Mouse (Mus musculus) forebrain, embryonic 10.5 days (tissue): ENCODE measurements around the gene Cmtm5. TPM values are rescaled to one million over a fixed set of nuclear protein-coding genes. Genes with fewer than 3 reads are reported as not detected.

Source experiments
- DNase-seq: peaks from one replicate; pipeline ENCODE4 v3.0.0-alpha.2; 2017; ENCODE audit warnings: low spot score; ENCODE audit errors: extremely low spot score
- H3K27ac ChIP-seq: fragments of 300-500 bp; sonication (generic); 2 replicates; pipeline ENCODE4 v1.5.1; 2016; ENCODE audit warnings: mild to moderate bottlenecking
- H3K27me3 ChIP-seq: fragments of 300-500 bp; sonication (generic); 2 replicates; pipeline ENCODE4 v1.6.1; 2016; ENCODE audit warnings: mild to moderate bottlenecking; ENCODE audit not compliant: poor library complexity, severe bottlenecking
- H3K36me3 ChIP-seq: fragments of 300-500 bp; sonication (generic); replicated peaks from 2 replicates; pipeline ENCODE4 v1.6.1; 2016; ENCODE audit warnings: mild to moderate bottlenecking, moderate library complexity
- H3K4me1 ChIP-seq: fragments of 300-500 bp; sonication (generic); 2 replicates; pipeline ENCODE4 v1.6.1; 2016
- H3K4me3 ChIP-seq: fragments of 300-500 bp; sonication (generic); 2 replicates; pipeline ENCODE4 v1.5.1; 2016; ENCODE audit warnings: mild to moderate bottlenecking, moderate library complexity
- H3K9me3 ChIP-seq: fragments of 300-500 bp; sonication (generic); 2 replicates; pipeline ENCODE4 v1.6.1; 2016; ENCODE audit warnings: mild to moderate bottlenecking, moderate library complexity
- WGBS: fragments of 180-500 bp; shearing (Covaris S2); methylation state at CpG from one replicate; pipeline ENCODE4 v1.1.7; 2016; 5-methylcytosine and 5-hydroxymethylcytosine counted together
- polyA plus RNA-seq: library from polyadenylated mRNA; unstranded; fragments of >200 nt; fragmentation: Nextera tagmentation; extraction: Ambion mirVana; gene quantifications from 2 replicates; pipeline ENCODE4 v1.2.1, GENCODE M21; 2016

Gene Cmtm5
- 0.26 and 0.81 TPM in 2 replicates for polyA plus RNA-seq

GRCm38 (mm10) chr14:54935904-54936830 is at the start of gene Cmtm5:
Cmtm5 (plus strand) TSS chr14:54936261.
- 42% methylated on average over 8 of the region's 8 CpGs for WGBS
- Histone ChIP-seq H3K27me3 (no peaks in the 10 kb centered on the region), H3K4me3 (no peak within 1 kb of the TSS), H3K36me3 (no peaks in the 10 kb centered on the region), H3K4me1 (peaks cover 37% of the 10 kb centered on the region), H3K27ac (peak within 1 kb of the TSS; percentile 80), H3K9me3 (no peaks in the 10 kb centered on the region)
- no peak for DNase-seq

GRCm38 (mm10) chr14:54892200-54892599 is 43.9 kb upstream of the Cmtm5 start, which contains the start of gene Pabpn1:
Pabpn1 (plus strand) TSS chr14:54892500.
- no peak for DNase-seq
- Histone ChIP-seq H3K4me1 (peaks cover 23% of the 10 kb centered on the region), H3K36me3 (peaks cover 20% of the 10 kb centered on the region), H3K4me3 (peak within 1 kb of the TSS; percentile 87), H3K9me3 (no peaks in the 10 kb centered on the region), H3K27ac (peak within 1 kb of the TSS; percentile 98), H3K27me3 (no peaks in the 10 kb centered on the region)
- WGBS = 92% methylated on average over 3 of the region's 3 CpGs

GRCm38 (mm10) chr14:54893651-54894181 is 42.3 kb upstream of the Cmtm5 start:
- WGBS = under 1% methylated on average over 38 of the region's 38 CpGs
- H3K9me3 ChIP-seq = no peaks in the 10 kb centered on the region
- no peaks in the 10 kb centered on the region for H3K27me3 ChIP-seq
- H3K4me1 ChIP-seq = peaks cover 26% of the 10 kb centered on the region
- peak; percentile 96 for DNase-seq
- peaks cover 35% of the 10 kb centered on the region for H3K36me3 ChIP-seq
- peak overlapping the region; percentile 87 for H3K4me3 ChIP-seq
- peak overlapping the region; percentile 98 for H3K27ac ChIP-seq

- Histone ChIP-seq H3K27me3 (no peaks in the 10 kb centered on the region), H3K4me1 (peaks cover 26% of the 10 kb centered on the region), H3K36me3 (peaks cover 40% of the 10 kb centered on the region), H3K9me3 (no peaks in the 10 kb centered on the region), H3K4me3 (peak overlapping the region; percentile 87), H3K27ac (peak overlapping the region; percentile 98)
- under 1% methylated on average over 53 of the region's 54 CpGs for WGBS
- DNase-seq = peak; percentile 64
Observed at GRCm38 (mm10) chr14:54894296-54895151, 41.5 kb upstream of the Cmtm5 start.

GRCm38 (mm10) chr14:54897445-54897844 is 38.6 kb upstream of the Cmtm5 start:
- peaks cover 26% of the 10 kb centered on the region for H3K4me1 ChIP-seq
- no peak overlapping the region; the same call in 1 of the 2 replicates for H3K4me3 ChIP-seq
- no peak for DNase-seq
- 80% methylated on average over 2 of the region's 2 CpGs for WGBS
- peaks cover 40% of the 10 kb centered on the region for H3K36me3 ChIP-seq
- H3K27me3 ChIP-seq = no peaks in the 10 kb centered on the region
- H3K9me3 ChIP-seq = no peaks in the 10 kb centered on the region
- no peak overlapping the region for H3K27ac ChIP-seq

DNA sequence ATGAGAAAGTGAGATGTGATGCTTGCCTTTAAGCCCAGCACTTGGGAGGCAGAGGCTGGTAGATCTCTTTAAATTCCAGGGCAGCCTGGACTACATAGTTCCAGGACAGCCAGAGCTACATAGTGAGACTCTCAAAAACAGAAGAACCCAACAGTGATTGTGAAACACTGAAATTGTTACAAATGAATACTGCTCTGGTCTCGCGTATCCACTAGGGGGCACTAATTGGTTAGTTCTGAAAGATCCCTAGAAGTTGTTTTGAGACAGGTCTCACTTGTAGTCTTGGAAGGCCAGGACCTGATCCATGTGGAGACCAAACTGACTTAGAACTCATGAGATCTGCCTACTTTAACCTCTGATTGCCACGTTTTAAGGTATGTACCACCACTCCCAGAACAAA is 35.7 kb upstream of the Cmtm5 start:
- Histone ChIP-seq H3K4me1 (peaks cover 14% of the 10 kb centered on the region), H3K27me3 (no peaks in the 10 kb centered on the region), H3K27ac (no peak overlapping the region), H3K9me3 (no peaks in the 10 kb centered on the region), H3K4me3 (no peak overlapping the region), H3K36me3 (peaks cover 62% of the 10 kb centered on the region)
- peak; percentile 71 for DNase-seq
- WGBS = 1% methylated on average over 3 of the region's 3 CpGs

DNA sequence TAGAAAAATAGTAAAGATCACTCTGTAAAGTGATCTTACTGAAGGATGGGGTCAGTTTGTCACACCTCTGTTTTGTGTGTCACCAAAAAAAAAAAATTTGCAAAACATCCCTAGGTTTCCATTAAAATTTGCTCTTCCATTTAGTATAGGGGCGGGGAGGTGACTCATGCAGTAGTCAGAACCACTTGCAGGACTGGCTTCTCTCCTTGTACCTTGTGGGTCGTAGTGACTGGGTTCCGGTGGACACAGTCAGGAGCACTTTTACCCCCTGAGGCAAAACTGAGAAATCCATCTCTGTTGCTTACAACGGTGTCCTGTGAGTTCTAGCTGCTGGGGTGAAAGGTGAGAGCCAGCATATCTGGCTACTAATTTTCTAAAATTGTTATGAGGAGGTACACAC is 32.4 kb upstream of the Cmtm5 start:
- H3K27me3 ChIP-seq = no peaks in the 10 kb centered on the region
- no peak overlapping the region for H3K4me3 ChIP-seq
- DNase-seq = no peak
- H3K36me3 ChIP-seq = peaks cover 61% of the 10 kb centered on the region
- peaks cover 14% of the 10 kb centered on the region for H3K4me1 ChIP-seq
- H3K27ac ChIP-seq = no peak overlapping the region
- H3K9me3 ChIP-seq = no peaks in the 10 kb centered on the region
- WGBS = 91% methylated on average over 4 of the region's 4 CpGs

DNA sequence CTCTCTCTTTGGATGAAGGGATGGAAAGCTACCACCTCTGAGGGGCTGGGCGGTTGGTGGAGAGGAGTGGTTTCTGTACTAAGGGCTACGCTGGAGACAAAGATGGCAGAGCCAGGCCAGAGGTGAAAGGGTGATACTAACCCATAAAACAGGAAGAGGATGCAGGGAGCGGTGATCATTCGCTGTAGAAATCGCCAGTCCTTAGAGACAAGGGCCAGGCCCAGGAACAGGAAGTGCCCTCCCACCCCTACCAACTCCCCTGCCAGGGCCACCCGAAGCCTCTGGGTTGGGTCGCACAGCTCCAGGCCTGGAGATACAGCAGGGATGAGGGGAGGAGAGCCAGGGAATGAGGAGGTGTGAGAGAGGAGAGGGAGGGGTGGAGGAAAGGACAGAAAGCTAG is 27.4 kb upstream of the Cmtm5 start:
- H3K27me3 ChIP-seq = no peaks in the 10 kb centered on the region; the same call in 1 of the 2 replicates
- H3K4me1 ChIP-seq = peaks cover 43% of the 10 kb centered on the region
- no peak for DNase-seq
- 88% methylated on average over 7 of the region's 7 CpGs for WGBS
- H3K36me3 ChIP-seq = peaks cover 78% of the 10 kb centered on the region
- no peak overlapping the region for H3K4me3 ChIP-seq
- H3K27ac ChIP-seq = no peak overlapping the region
- H3K9me3 ChIP-seq = no peaks in the 10 kb centered on the region

DNA sequence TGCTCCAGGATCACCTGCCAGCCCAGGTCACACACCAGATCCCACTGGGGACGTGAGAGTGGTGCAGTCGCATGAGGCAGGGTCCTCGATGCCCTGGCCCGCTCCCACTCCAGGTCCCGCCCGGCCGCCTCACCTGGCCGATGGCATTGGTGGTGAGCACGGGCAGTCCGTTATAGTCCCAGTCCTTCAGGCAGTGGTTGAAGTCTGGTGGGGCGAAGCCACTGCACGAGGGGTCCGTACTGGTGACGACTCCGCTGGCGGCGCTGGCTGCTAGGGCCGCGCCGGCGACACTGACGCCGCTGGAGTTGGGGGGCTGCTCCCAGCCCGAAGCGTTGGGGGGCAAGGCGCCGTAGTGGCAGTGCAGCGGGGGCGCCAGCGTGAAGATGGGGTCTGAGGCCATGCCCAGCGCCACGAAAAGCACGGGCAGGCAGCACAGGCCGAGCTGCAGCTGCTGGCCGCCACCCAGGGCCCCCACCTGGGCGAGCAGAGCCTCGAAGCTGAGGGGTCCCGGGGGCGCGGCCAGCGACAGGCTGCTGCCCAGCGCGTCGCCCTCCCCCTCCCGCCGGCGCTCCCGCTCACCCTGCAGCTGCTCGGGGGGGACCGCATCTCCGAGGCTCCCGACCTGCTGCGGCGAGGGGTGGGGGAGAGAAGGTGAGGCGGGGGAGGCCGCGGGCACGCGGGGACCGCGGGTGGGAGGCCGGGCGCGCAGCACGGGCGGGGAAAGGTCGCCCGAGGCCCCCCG is 23.8 kb upstream of the Cmtm5 start:
- H3K36me3 ChIP-seq = peaks cover 69% of the 10 kb centered on the region
- no peaks in the 10 kb centered on the region for H3K9me3 ChIP-seq
- peak overlapping the region; percentile 94 for H3K27ac ChIP-seq
- H3K4me1 ChIP-seq = peaks cover 38% of the 10 kb centered on the region
- DNase-seq = no peak
- 3% methylated on average over 66 of the region's 69 CpGs for WGBS
- H3K27me3 ChIP-seq = no peaks in the 10 kb centered on the region; the same call in 1 of the 2 replicates
- peak overlapping the region; percentile 94 for H3K4me3 ChIP-seq

GRCm38 (mm10) chr14:54912886-54913285 is 23.2 kb upstream of the Cmtm5 start, which contains the start of gene Slc22a17:
Slc22a17 (minus strand) TSS chr14:54913132.
- no peaks in the 10 kb centered on the region for H3K9me3 ChIP-seq
- under 1% methylated on average over 28 of the region's 28 CpGs for WGBS
- peak within 1 kb of the TSS; percentile 94 for H3K4me3 ChIP-seq
- peak within 1 kb of the TSS; percentile 94 for H3K27ac ChIP-seq
- H3K36me3 ChIP-seq = peaks cover 69% of the 10 kb centered on the region
- peaks cover 32% of the 10 kb centered on the region for H3K4me1 ChIP-seq
- DNase-seq = peak; percentile 78
- H3K27me3 ChIP-seq = no peaks in the 10 kb centered on the region; the same call in 1 of the 2 replicates

GRCm38 (mm10) chr14:54913343-54913742 is 22.7 kb upstream of the Cmtm5 start:
- peak overlapping the region; percentile 94 for H3K4me3 ChIP-seq
- peak overlapping the region; percentile 94 for H3K27ac ChIP-seq
- peaks cover 30% of the 10 kb centered on the region for H3K4me1 ChIP-seq
- H3K36me3 ChIP-seq = peaks cover 69% of the 10 kb centered on the region
- WGBS = 21% methylated on average over 10 of the region's 10 CpGs
- no peaks in the 10 kb centered on the region; the same call in 1 of the 2 replicates for H3K27me3 ChIP-seq
- H3K9me3 ChIP-seq = no peaks in the 10 kb centered on the region
- no peak for DNase-seq
